Mouse (Mus musculus): ENCODE data around the gene Zdhhc6. TPM values are rescaled to one million over a fixed set of nuclear protein-coding genes. Genes with fewer than 3 reads are reported as not detected.

Zdhhc6 gene
- total RNA-seq, 2 experiments from 2014 or later = 27.8 to 30.8 TPM

GRCm38 (mm10) chr19:55222268-55222667 lies 93.6 kb downstream of the Zdhhc6 start:
- DNase-seq (ENCODE audit: low spot score in 2 of 2) = no peak

Other genes starting within 250 kb of the Zdhhc6 start
- 10 to 100 TPM; 67.6 to 79.1 TPM for gene Gpam, start 188.8 kb downstream of the Zdhhc6 start, total RNA-seq (2021)
- gene Tectb, start 135.3 kb downstream of the Zdhhc6 start, total RNA-seq (2021) = under 1 TPM; 0.22 to 0.29 TPM
- under 1 TPM in 1 of 2 experiments, not detected in 1; 0.10 TPM for gene Gucy2g, start 74.8 kb downstream of the Zdhhc6 start, total RNA-seq (2021)
- gene Acsl5, start 64.1 kb downstream of the Zdhhc6 start, total RNA-seq (2021) = 10 to 100 TPM; 12.0 to 12.4 TPM
- gene Vti1a, start 263 bp upstream of the Zdhhc6 start, total RNA-seq (2021) = 10 to 100 TPM; 18.5 to 21.4 TPM